Mouse (Mus musculus): ENCODE measurements around the gene Slit2. TPM values are rescaled to one million over a fixed set of nuclear protein-coding genes. Genes with fewer than 3 reads are reported as not detected.
A peak's percentile ranks its signal among the peaks of the same experiment; 100 is the strongest.
"Not testable (repeated sequence)": the region's sequence is repeated elsewhere in the genome, so short reads cannot be mapped to it uniquely, and the experiment has no call there.

The Slit2 gene
- polyA plus RNA-seq, 1 experiment from 2014 or later = 9.1 TPM

DNA sequence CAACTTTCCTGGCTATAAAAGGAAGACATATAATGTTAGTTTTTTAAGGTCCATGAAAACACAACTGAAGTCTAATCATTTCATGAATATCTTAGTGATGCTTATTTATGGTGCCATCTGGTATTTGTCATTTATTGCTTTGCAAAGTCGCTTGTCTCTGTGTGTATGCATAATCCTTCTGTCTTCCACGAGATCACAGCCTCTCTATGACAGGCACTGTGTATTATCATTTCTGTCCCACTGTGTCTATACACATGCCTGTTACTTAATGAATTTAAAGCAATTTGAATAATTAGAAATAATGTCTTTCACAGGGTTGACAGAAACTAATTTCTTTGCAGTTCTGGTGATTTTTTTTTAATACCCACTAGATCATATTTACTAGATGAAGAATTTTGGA is 242.6 kb downstream of the Slit2 start:
- WGBS = 47% methylated on average over 2 of the region's 2 CpGs
- H3K9me3 ChIP-seq (ENCODE audit: control insufficient read depth, low read length) = no peaks in the 10 kb centered on the region
- no peak overlapping the region for H3K4me3 ChIP-seq (ENCODE audit: low read depth, low read length)
- no peak overlapping the region for H3K27ac ChIP-seq (replicated peaks)
- no peak overlapping the region for H3K9ac ChIP-seq (ENCODE audit: low read length)
- no peaks in the 10 kb centered on the region for H3K4me1 ChIP-seq (replicated peaks; ENCODE audit: control insufficient read depth, insufficient read depth)
- no peaks in the 10 kb centered on the region for H3K27me3 ChIP-seq (ENCODE audit: control insufficient read depth, insufficient read depth, low read length)
- H3K4me2 ChIP-seq (replicated peaks; ENCODE audit: low read depth) = no peak overlapping the region
- TF ChIP-seq CTCF (IDR thresholded peaks at IDR 0.05; ENCODE audit: low read depth) (no peak), EP300 (optimal IDR thresholded peaks at IDR 0.05) (no peak)
- ATAC-seq (ENCODE audit: low FRiP score, low TSS enrichment) (no peak), DNase-seq (ENCODE audit: low spot score) (no peak)
- H3K36me3 ChIP-seq (ENCODE audit: control insufficient read depth, insufficient read depth, low read length) = no peaks in the 10 kb centered on the region

DNA sequence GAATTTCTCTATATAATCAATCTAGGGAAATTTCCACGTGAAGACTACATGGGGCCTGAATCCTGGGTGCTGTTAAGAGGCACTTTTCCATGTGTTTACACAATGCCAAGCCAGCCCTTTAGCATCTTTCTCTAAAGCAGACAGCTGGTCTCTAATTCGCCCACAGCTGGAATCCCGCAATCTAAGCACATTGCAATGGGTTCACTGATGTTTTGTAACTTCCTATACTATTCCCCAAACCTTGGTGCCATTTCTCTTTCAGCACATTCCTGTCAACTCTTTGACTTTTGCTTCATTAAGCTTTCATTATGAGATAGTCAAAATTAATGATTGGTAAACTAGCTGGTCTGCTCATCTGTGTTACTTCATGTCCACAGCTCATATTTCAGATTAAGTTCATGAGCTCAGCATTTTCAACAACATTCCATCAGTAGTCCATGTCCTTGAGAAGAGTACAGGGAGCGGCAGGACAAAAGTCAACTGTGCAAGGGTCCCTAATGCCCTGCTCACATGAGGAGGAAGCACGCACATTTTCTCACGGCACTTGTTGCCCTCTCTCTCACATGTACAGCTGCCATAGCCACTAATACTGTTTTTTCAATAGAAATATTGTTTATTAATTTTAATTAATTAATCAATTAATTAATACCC is 247.6 kb downstream of the Slit2 start:
- H3K9ac ChIP-seq (ENCODE audit: low read length) = no peak overlapping the region
- 74% methylated on average over 6 of the region's 6 CpGs for WGBS
- no peak overlapping the region for H3K27ac ChIP-seq (replicated peaks)

GRCm38 (mm10) chr5:48234728-48235127 is 251.8 kb downstream of the Slit2 start:
- H3K27me3 ChIP-seq (ENCODE audit: control insufficient read depth, insufficient read depth, low read length) = no peaks in the 10 kb centered on the region
- H3K4me3 ChIP-seq (ENCODE audit: low read depth, low read length) = no peak overlapping the region
- H3K9ac ChIP-seq (ENCODE audit: low read length) = no peak overlapping the region
- 61% methylated on average over 4 of the region's 4 CpGs for WGBS
- H3K36me3 ChIP-seq (ENCODE audit: control insufficient read depth, insufficient read depth, low read length) = no peaks in the 10 kb centered on the region
- no peak overlapping the region for H3K4me2 ChIP-seq (replicated peaks; ENCODE audit: low read depth)
- TF ChIP-seq CTCF (IDR thresholded peaks at IDR 0.05; ENCODE audit: low read depth) (no peak), EP300 (optimal IDR thresholded peaks at IDR 0.05) (no peak)
- H3K4me1 ChIP-seq (replicated peaks; ENCODE audit: control insufficient read depth, insufficient read depth) = no peaks in the 10 kb centered on the region
- no peaks in the 10 kb centered on the region for H3K9me3 ChIP-seq (ENCODE audit: control insufficient read depth, low read length)
- DNase-seq (ENCODE audit: low spot score) = no peak
- no peak overlapping the region for H3K27ac ChIP-seq (replicated peaks)
- ATAC-seq (ENCODE audit: low FRiP score, low TSS enrichment) = no peak

More for the DNA sequence above, 247.6 kb downstream of the Slit2 start:
- no peak for TF ChIP-seq CTCF (IDR thresholded peaks at IDR 0.05; ENCODE audit: low read depth)
- TF ChIP-seq EP300 (optimal IDR thresholded peaks at IDR 0.05) = no peak
- Histone ChIP-seq H3K27me3 (ENCODE audit: control insufficient read depth, insufficient read depth, low read length) (no peaks in the 10 kb centered on the region), H3K9me3 (ENCODE audit: control insufficient read depth, low read length) (no peaks in the 10 kb centered on the region), H3K4me2 (replicated peaks; ENCODE audit: low read depth) (no peak overlapping the region), H3K36me3 (ENCODE audit: control insufficient read depth, insufficient read depth, low read length) (no peaks in the 10 kb centered on the region), H3K4me1 (replicated peaks; ENCODE audit: control insufficient read depth, insufficient read depth) (no peaks in the 10 kb centered on the region), H3K4me3 (ENCODE audit: low read depth, low read length) (no peak overlapping the region)
- no peak for ATAC-seq (ENCODE audit: low FRiP score, low TSS enrichment)
- DNase-seq (ENCODE audit: low spot score) = no peak

DNA sequence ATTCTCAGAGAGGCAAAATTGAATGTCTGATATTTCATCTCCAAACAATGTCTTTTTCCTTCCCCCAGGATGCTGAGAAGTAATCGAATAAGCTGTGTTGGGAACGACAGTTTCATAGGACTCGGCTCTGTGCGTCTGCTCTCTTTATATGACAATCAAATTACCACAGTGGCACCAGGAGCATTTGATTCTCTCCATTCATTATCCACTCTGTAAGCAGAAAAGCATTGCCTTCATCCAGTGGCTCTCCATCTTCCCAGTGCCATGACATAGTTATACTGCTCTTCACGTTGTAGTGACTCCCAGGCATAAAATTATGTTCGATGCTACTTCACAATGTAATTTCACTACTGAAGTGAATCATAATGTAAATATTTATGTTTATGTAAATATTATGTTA is 252.3 kb downstream of the Slit2 start:
- no peak for DNase-seq (ENCODE audit: low spot score)
- Histone ChIP-seq H3K9ac (ENCODE audit: low read length) (no peak overlapping the region), H3K4me2 (replicated peaks; ENCODE audit: low read depth) (no peak overlapping the region), H3K27me3 (ENCODE audit: control insufficient read depth, insufficient read depth, low read length) (no peaks in the 10 kb centered on the region), H3K4me1 (replicated peaks; ENCODE audit: control insufficient read depth, insufficient read depth) (no peaks in the 10 kb centered on the region), H3K27ac (replicated peaks) (no peak overlapping the region), H3K36me3 (ENCODE audit: control insufficient read depth, insufficient read depth, low read length) (no peaks in the 10 kb centered on the region), H3K4me3 (ENCODE audit: low read depth, low read length) (no peak overlapping the region), H3K9me3 (ENCODE audit: control insufficient read depth, low read length) (no peaks in the 10 kb centered on the region)
- 82% methylated on average over 6 of the region's 6 CpGs for WGBS
- ATAC-seq (ENCODE audit: low FRiP score, low TSS enrichment) = no peak
- TF ChIP-seq EP300 (optimal IDR thresholded peaks at IDR 0.05) (no peak), CTCF (IDR thresholded peaks at IDR 0.05; ENCODE audit: low read depth) (no peak)

DNA sequence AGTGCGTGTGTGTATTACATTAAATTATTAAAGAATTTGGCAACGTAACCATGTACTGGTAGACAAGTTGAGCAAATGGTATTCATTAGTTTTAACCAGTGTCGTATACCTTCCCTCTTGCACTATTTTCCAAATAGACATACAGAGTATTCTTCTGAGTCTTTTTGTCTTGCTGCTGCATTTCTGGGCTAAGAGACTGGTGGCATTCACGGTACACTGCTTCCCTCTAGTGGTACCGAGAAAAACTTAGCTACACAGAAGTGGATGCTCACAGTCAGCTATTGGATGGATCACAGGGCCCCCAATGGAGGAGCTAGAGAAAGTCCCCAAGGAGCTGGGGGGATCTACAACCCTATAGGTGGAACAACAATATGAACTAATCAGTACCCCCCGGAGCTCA is 257.8 kb downstream of the Slit2 start:
- DNase-seq (ENCODE audit: low spot score) = peak; percentile 22
- H3K27me3 ChIP-seq (ENCODE audit: control insufficient read depth, insufficient read depth, low read length); ATAC-seq (ENCODE audit: low FRiP score, low TSS enrichment); H3K9ac ChIP-seq (ENCODE audit: low read length); H3K9me3 ChIP-seq (ENCODE audit: control insufficient read depth, low read length); H3K4me1 ChIP-seq (replicated peaks; ENCODE audit: control insufficient read depth, insufficient read depth); H3K4me2 ChIP-seq (replicated peaks; ENCODE audit: low read depth); H3K4me3 ChIP-seq (ENCODE audit: low read depth, low read length); H3K36me3 ChIP-seq (ENCODE audit: control insufficient read depth, insufficient read depth, low read length); H3K27ac ChIP-seq (replicated peaks): not testable (repeated sequence)
- WGBS = 37% methylated on average over 6 of the region's 6 CpGs
- peak; percentile 81 for TF ChIP-seq CTCF (IDR thresholded peaks at IDR 0.05; ENCODE audit: low read depth)

- WGBS = 46% methylated on average over 4 of the region's 4 CpGs
- TF ChIP-seq EP300 (optimal IDR thresholded peaks at IDR 0.05) = no peak
- no peak for TF ChIP-seq CTCF (IDR thresholded peaks at IDR 0.05; ENCODE audit: low read depth)
- no peak for DNase-seq (ENCODE audit: low spot score)
- H3K9ac ChIP-seq (ENCODE audit: low read length) = no peak overlapping the region
- no peaks in the 10 kb centered on the region for H3K36me3 ChIP-seq (ENCODE audit: control insufficient read depth, insufficient read depth, low read length)
- H3K4me1 ChIP-seq (replicated peaks; ENCODE audit: control insufficient read depth, insufficient read depth) = no peaks in the 10 kb centered on the region
- H3K27ac ChIP-seq (replicated peaks) = no peak overlapping the region
- H3K4me3 ChIP-seq (ENCODE audit: low read depth, low read length) = no peak overlapping the region
- no peaks in the 10 kb centered on the region for H3K9me3 ChIP-seq (ENCODE audit: control insufficient read depth, low read length)
- no peaks in the 10 kb centered on the region for H3K27me3 ChIP-seq (ENCODE audit: control insufficient read depth, insufficient read depth, low read length)
- H3K4me2 ChIP-seq (replicated peaks; ENCODE audit: low read depth) = no peak overlapping the region
- no peak for ATAC-seq (ENCODE audit: low FRiP score, low TSS enrichment)
Measured at GRCm38 (mm10) chr5:48248327-48248726, 265.4 kb downstream of the Slit2 start.

All from stomach, postnatal 0 days (tissue).